Mouse (Mus musculus): ENCODE results near the gene Dennd4a.

DNA sequence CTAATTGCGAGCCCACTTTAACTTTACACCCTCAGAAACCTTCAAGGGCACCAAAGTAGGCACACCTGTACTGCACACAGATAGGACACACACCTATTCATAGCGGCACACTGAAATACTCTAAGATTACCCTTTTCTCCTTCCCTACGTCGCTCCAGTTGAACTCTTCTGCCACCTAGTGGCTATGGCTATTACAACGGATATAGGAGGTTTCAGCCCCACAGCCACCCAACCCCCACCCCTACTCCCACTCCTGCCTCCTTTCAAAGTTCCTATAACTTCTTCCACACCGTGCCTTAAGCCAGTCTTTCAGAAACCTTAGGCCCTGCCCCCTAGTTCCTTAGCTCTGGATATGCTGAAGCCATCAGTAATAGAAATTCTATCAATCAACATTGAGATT lies 125.4 kb downstream of the Dennd4a start:
- TF ChIP-seq CTCF (IDR thresholded peaks at IDR 0.05; ENCODE audit: low read depth, low read length) (peak; percentile 78), POLR2AphosphoS5 (IDR thresholded peaks at IDR 0.05; ENCODE audit: insufficient replicate concordance, low read depth, low read length) (no peak), GATA1 (IDR thresholded peaks at IDR 0.05; ENCODE audit: borderline replicate concordance, low read length) (no peak), TAL1 (conservative IDR thresholded peaks at IDR 0.05; ENCODE audit: low read depth, low read length) (no peak), GATA2 (IDR thresholded peaks at IDR 0.05; ENCODE audit: borderline replicate concordance, low read depth, low read length) (no peak)
